Mouse (Mus musculus) central nervous system, embryonic 14 days (tissue): ENCODE measurements around the gene 2300003K06Rik. TPM values are rescaled to one million over a fixed set of nuclear protein-coding genes. Genes with fewer than 3 reads are reported as not detected.

Experiments
- polyA plus RNA-seq: library from polyadenylated mRNA; depleted of rRNA; stranded (reverse); fragments of >200 nt; gene quantifications from 2 replicates; pipeline ENCODE4 v1.2.3, GENCODE M21; 2012; rRNA removed

Gene 2300003K06Rik
- not detected in 2 replicates for polyA plus RNA-seq

DNA sequence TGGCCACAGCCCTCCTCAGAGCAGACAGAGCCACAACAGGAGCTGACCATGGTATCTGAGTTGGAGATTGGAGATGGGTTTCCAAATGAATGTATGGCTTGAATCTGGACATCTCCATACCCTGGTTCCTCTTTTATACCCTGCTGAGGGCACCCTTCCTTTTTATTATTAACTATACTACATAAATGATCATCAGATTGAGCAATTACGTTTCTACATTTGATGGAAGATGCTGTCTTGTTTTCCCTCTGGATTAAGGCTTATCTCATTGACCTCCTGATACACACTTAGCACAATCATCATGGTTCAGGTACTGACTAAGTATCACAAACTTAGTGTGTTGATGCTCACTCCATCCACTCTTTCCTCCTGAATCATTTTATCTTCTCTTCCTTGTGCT, at the start of gene 2300003K06Rik:
Gene 2300003K06Rik, minus strand, starts transcription at position 101 of the 400 bp plus-strand sequence.

DNA sequence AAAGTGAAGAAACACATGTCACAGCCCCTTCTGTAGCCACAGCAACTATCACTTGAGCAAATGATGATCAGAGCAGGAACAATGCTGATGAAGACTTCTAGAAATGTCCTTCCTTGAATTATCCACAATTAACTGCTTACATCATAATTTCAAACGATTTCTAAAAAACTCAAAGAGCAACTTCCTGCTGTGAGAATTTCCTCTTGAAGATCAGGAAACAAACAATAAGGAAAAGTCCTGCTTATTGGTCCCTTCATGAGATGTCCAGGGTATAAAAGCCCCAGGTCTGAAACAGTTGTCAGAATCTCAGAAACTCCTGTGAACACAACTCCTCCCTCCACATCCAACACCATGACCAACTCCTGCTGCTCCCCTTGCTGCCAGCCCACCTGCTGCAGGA, 41.0 kb upstream of the 2300003K06Rik start, which contains the start of gene Gm11567:
Gene Gm11567, plus strand, starts transcription at position 301 of the 400 bp plus-strand sequence.

DNA sequence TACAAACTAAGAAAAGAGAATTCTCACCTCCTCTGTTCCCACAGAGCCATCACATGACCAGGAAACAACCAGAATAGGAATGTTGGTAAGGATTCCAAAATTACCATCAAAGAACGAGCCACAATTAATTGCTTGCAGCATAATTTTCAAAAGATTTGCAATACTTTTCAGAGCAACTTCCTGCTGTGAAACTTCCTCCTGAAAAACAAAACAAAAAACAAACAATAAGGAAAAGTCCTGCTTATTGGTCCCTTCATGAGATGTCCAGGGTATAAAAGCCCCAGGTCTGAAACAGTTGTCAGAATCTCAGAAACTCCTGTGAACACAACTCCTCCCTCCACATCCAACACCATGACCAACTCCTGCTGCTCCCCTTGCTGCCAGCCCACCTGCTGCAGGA, 35.2 kb upstream of the 2300003K06Rik start, which contains the start of gene Krtap9-1:
Gene Krtap9-1, plus strand, starts transcription at position 301 of the 400 bp plus-strand sequence.

GRCm38 (mm10) chr11:99864176-99864575, 26.3 kb upstream of the 2300003K06Rik start, which contains the start of gene Gm11559:
TSS of gene Gm11559 (plus strand) at chr11:99864476.

GRCm38 (mm10) chr11:99857617-99858016, 19.8 kb upstream of the 2300003K06Rik start, which contains the start of gene Gm11568:
TSS of gene Gm11568 (plus strand) at chr11:99857917.

DNA sequence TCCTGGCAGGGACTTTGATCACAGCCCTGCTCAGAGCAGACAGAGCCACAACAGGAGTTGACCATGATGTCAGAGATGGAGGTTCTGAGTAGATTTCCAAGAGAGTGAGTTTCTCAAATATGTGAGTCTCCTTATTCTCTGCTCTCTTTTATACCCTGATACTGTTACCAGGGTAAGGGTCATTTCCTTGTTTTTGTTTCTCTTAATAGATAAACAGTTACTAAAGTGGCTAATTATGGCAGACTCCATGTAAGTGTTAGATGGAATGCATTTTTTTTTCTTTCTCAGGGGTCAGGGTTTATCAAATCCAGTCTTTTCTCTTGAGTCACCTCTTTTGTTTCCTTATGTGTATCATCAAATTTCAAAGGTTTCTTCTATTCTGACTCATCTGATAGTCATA, 13.6 kb upstream of the 2300003K06Rik start, which contains the start of gene Krtap4-16:
Gene Krtap4-16, minus strand, starts transcription at position 101 of the 400 bp plus-strand sequence.

GRCm38 (mm10) chr11:99815566-99815965, 22.3 kb downstream of the 2300003K06Rik start, which contains the start of gene Gm11564:
TSS of gene Gm11564 (minus strand) at chr11:99815666.

GRCm38 (mm10) chr11:99809792-99810191, 28.1 kb downstream of the 2300003K06Rik start, which contains the start of gene Krtap4-13:
TSS of gene Krtap4-13 (minus strand) at chr11:99809892.

DNA sequence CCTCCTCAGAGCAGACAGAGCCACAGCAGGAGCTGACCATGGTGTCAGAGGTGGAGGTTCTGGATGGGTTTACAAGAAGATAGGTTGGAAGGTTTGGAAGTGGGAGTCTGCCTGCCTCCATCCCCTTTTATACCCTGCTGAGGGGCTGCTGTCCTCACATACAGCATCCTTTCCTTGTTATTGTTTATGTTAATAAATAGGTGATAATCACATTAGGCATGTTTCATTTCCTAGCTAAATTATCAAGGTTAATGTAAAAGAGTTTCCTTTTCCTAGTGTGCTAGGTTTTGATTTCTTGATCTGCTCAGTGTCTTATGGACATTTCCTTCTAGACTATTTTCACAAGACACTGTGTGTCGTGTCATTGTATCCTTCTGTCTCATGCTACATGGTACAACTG, 33.5 kb downstream of the 2300003K06Rik start, which contains the start of gene Gm11554:
Gene Gm11554, minus strand, starts transcription at position 101 of the 400 bp plus-strand sequence.

DNA sequence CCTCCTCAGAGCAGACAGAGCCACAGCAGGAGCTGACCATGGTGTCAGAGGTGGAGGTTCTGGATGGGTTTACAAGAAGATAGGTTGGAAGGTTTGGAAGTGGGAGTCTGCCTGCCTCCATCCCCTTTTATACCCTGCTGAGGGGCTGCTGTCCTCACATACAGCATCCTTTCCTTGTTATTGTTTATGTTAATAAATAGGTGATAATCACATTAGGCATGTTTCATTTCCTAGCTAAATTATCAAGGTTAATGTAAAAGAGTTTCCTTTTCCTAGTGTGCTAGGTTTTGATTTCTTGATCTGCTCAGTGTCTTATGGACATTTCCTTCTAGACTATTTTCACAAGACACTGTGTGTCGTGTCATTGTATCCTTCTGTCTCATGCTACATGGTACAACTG, 39.0 kb downstream of the 2300003K06Rik start, which contains the start of gene Gm11569:
Gene Gm11569, minus strand, starts transcription at position 101 of the 400 bp plus-strand sequence.

GRCm38 (mm10) chr11:99793367-99793766, 44.5 kb downstream of the 2300003K06Rik start, which contains the start of gene Gm11596:
TSS of gene Gm11596 (minus strand) at chr11:99793467.

Other genes with a start within 250 kb of the 2300003K06Rik start
- not detected in 2 replicates for gene Krtap1-3, start 246.7 kb downstream of the 2300003K06Rik start, polyA plus RNA-seq
- not detected in 2 replicates for gene Krtap9-3, start 240.0 kb downstream of the 2300003K06Rik start, polyA plus RNA-seq
- not detected in 2 replicates for gene Gm11938, start 234.8 kb downstream of the 2300003K06Rik start, polyA plus RNA-seq
- gene Gm11937, start 227.9 kb downstream of the 2300003K06Rik start, polyA plus RNA-seq, result not detected in 2 replicates
- not detected in 2 replicates for gene Krtap2-4, start 223.2 kb downstream of the 2300003K06Rik start, polyA plus RNA-seq
- gene Gm11562, start 217.6 kb downstream of the 2300003K06Rik start, polyA plus RNA-seq, result not detected in 2 replicates
- gene Krtap4-1, start 209.8 kb downstream of the 2300003K06Rik start, polyA plus RNA-seq, result not detected in 2 replicates
- not detected in 2 replicates for gene Krtap4-2, start 203.0 kb downstream of the 2300003K06Rik start, polyA plus RNA-seq
- gene Krtap4-7, start 194.0 kb downstream of the 2300003K06Rik start, polyA plus RNA-seq, result not detected in 2 replicates
- gene Gm11555, start 187.8 kb downstream of the 2300003K06Rik start, polyA plus RNA-seq, result not detected in 2 replicates
- gene Gm11563, start 179.1 kb downstream of the 2300003K06Rik start, polyA plus RNA-seq, result not detected in 2 replicates
- not detected in 2 replicates for gene Krtap4-6, start 172.1 kb downstream of the 2300003K06Rik start, polyA plus RNA-seq
- gene Gm14190, start 147.3 kb downstream of the 2300003K06Rik start, polyA plus RNA-seq, result not detected in 2 replicates
- gene Gm14180, start 103.8 kb downstream of the 2300003K06Rik start, polyA plus RNA-seq, result not detected in 2 replicates
- not detected in 2 replicates for gene Gm11595, start 65.2 kb downstream of the 2300003K06Rik start, polyA plus RNA-seq
- not detected in 2 replicates for gene Krtap4-8, start 57.4 kb downstream of the 2300003K06Rik start, polyA plus RNA-seq
- not detected in 2 replicates for gene Krtap4-9, start 52.9 kb downstream of the 2300003K06Rik start, polyA plus RNA-seq
- gene Gm11596, start 44.6 kb downstream of the 2300003K06Rik start, polyA plus RNA-seq, result not detected in 2 replicates
- not detected in 2 replicates for gene Gm11569, start 39.1 kb downstream of the 2300003K06Rik start, polyA plus RNA-seq
- not detected in 2 replicates for gene Gm11554, start 33.6 kb downstream of the 2300003K06Rik start, polyA plus RNA-seq
- gene Krtap4-13, start 28.2 kb downstream of the 2300003K06Rik start, polyA plus RNA-seq, result not detected in 2 replicates
- not detected in 2 replicates for gene Gm11564, start 22.4 kb downstream of the 2300003K06Rik start, polyA plus RNA-seq
- gene Krtap4-16, start 13.5 kb upstream of the 2300003K06Rik start, polyA plus RNA-seq, result not detected in 2 replicates
- not detected in 2 replicates for gene Gm11568, start 19.9 kb upstream of the 2300003K06Rik start, polyA plus RNA-seq
- not detected in 2 replicates for gene Gm11559, start 26.4 kb upstream of the 2300003K06Rik start, polyA plus RNA-seq
- gene Krtap9-1, start 35.3 kb upstream of the 2300003K06Rik start, polyA plus RNA-seq, result not detected in 2 replicates
- gene Gm11567, start 41.1 kb upstream of the 2300003K06Rik start, polyA plus RNA-seq, result not detected in 2 replicates
- gene Krtap31-1, start 69.9 kb upstream of the 2300003K06Rik start, polyA plus RNA-seq, result not detected in 2 replicates
- not detected in 2 replicates for gene Gm11565, start 76.7 kb upstream of the 2300003K06Rik start, polyA plus RNA-seq
- gene Krtap31-2, start 98.2 kb upstream of the 2300003K06Rik start, polyA plus RNA-seq, result not detected in 2 replicates
- gene Krtap9-5, start 110.4 kb upstream of the 2300003K06Rik start, polyA plus RNA-seq, result not detected in 2 replicates
- not detected in 2 replicates for gene Krtap29-1, start 141.0 kb upstream of the 2300003K06Rik start, polyA plus RNA-seq
- gene Krtap16-1, start 148.5 kb upstream of the 2300003K06Rik start, polyA plus RNA-seq, result not detected in 2 replicates
- gene Krtap17-1, start 155.9 kb upstream of the 2300003K06Rik start, polyA plus RNA-seq, result 0.29 and 0.34 TPM in 2 replicates
- not detected in 2 replicates for gene Krt33a, start 178.1 kb upstream of the 2300003K06Rik start, polyA plus RNA-seq
- gene Krt33b, start 191.8 kb upstream of the 2300003K06Rik start, polyA plus RNA-seq, result 0.16 TPM in 1 of 2 replicates, not detected in the other
- not detected in 2 replicates for gene Krt34, start 203.5 kb upstream of the 2300003K06Rik start, polyA plus RNA-seq
- not detected in 2 replicates for gene Krt31, start 212.5 kb upstream of the 2300003K06Rik start, polyA plus RNA-seq